Mouse (Mus musculus) kidney, adult 9 months (tissue): ENCODE measurements around the gene Txnrd1.

Experiments
- DNase-seq: peaks from one replicate; pipeline ENCODE4 v3.0.0; 2022

The Txnrd1 gene

DNA sequence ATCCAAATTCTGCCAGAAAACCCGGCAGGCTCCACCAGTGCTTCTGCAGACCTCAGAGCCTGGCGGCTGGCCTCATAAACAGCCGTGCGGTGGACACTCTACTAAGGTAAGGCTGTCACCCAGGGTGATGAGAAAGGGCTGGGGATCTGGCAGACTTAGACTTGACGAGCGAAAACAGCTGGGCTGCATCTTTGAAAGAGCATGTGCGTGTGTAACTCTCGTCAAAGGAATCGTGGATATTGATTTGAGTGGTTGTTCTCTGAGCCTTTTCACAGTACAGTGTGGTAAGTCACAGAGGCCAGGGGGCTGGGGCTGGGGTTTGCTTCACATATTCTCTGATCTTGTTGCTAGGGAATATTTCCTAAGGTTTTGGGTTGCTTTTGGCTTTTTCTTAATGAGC lies at the start of gene Txnrd1:
Gene Txnrd1, plus strand, starts transcription at position 26 of the 400 bp plus-strand sequence.
- no peak for DNase-seq

DNA sequence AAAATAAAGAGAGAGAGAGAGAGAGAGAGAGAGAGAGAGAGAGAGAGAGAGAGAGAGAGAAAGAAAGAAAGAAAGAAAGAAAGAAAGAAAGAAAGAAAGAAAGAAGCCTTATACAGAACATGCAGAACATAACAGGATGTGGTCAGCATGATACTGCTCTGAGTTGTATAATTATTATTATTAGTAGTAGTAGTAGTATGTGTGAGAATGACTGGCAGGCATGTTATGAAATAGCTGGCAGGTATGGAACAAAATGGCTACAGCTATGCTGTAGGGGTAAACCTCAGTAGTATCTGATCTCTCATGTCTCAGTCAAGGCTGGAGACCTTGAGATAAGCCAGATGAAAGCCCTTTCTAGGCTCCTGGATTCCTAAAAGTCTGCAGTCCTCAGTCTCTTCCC lies 44.6 kb upstream of the Txnrd1 start:
- no peak for DNase-seq

DNA sequence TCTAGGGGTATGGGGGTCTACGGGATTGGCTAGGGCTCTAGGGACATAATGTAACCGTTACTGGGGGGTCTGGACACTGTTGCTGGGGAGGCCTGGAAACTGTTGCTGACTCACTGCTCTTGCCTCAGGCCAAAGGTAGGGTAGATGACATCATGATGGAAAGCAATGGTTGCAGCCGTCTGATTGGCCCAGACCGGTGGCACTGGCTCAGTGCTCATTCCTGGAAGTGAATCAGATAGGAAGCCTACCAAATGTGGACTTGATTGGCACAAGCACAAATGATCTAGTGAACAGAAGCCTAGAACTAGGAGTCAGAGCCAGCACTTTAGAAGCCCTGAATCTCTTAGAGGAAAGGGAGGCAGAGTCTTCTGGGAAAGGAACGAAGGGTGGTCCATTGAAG lies 43.2 kb upstream of the Txnrd1 start:
- no peak for DNase-seq

DNA sequence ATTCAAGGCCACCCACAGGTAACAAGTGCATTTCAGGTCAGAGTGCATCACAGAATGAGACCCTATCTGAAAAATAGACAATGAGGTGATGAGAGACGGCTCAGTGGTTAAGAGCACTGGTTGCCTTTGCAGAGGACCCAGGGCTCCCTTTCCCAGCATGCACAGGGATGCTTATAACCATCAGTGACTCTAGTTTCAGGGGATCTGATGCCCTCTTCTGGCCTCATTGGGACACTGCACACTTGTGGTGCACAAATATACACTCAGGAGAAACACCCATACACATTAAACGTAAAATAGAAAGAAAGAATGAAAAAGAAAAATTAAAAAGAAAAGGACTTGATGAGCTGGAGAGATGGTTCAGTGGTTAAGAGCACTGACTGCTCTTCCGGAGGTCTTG lies 42.0 kb upstream of the Txnrd1 start:
- no peak for DNase-seq

DNA sequence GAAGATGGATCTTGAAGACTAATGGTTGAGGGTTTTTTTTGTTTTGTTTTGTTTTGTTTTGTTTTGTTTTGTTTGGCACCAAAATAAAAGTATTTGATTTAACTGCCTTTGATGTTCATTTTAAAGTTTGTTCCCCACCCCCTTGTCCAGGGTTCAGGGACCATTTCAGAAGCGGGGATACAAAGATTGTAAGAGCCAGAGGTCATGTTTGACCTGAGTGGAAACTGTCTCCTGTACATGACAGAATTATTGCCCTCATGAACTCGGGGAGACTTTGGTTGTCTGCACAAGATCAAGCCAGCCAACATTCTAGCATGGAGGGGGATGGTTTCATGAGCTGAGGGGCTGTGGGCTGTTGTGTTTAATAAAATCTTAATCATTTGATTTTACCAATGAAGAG lies 41.4 kb upstream of the Txnrd1 start:
- no peak for DNase-seq

DNA sequence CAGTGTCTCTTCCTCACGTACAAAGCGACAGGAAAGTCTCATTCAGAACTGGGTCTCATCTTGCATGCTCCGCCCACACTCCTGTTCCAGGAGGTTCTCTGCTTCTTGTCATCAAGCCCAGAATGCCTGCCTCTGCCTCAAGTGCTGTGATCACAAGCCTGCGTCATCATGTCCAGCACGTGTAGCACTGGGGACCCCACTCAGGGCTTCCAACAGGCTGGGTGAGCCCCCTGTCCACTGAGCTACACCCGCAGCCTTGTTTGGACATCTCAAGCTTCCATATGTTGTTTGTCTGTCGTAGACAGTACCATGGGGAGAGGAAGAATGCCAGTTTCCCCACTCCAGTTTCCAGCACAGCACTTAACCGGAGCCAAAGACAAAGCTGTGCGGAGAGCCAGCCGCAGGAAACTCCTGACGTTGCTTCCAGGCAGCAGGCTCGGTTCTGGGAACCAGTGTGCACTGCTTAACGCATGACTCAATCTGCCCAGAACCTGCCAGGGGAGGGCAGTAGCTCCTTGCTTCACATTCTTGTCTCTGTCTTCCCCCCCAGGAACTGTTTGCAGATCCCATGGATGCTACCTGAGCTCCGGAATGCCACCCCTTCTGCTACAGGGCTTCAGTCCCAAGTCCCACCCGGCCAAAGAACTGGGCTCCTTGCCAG lies 38.5 kb upstream of the Txnrd1 start:
- DNase-seq, result peak; percentile 74

DNA sequence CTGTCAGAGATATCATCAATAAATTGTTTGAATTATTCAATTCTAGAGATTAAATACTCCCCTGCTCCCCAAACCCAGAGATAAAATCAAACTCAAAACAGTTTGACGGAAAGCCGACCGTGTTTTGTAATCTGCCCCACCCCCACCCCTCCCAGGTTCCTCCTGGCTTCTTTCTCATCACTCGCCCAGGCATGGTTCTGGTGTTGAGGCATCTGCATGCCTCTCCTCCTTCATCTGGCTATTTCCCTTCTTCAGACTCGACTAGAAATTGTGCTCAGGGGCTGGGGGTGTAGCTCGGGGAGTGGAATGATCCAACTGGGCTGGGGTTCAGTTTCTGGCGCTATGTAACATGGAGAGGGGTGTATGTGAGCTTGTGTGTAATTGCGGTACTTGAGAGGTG lies 38.0 kb upstream of the Txnrd1 start:
- no peak for DNase-seq

DNA sequence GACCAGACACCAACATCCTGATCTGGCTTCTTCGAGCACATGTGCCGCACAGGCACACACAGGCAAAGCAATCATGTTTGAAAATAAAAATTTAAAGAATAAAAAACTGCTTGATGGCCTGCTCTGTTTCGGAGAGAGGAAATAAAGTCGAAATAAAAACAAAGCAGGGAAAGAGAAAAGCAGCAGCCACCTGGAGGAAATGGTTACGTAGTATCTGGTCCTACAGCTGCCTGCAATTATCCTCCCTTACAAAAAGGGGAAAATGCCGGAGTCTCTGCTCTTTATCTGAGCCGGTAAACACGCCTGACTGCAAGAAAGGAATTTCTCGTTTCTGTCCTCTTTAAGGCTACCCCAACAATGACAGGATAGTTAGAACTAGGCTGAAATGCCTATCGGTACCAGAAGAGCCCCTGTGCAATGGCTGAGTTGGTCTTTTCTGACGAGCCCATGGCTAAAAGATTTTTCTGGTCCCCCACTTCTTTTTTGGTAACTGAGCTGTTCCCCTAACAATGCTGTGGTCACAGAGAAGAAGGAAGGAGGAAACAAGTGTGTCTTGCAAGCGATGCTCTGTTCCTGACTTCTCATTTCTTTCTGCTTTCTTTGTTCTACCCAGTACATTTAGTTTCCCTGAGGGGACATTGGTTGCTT lies 37.2 kb upstream of the Txnrd1 start:
- DNase-seq, result no peak

DNA sequence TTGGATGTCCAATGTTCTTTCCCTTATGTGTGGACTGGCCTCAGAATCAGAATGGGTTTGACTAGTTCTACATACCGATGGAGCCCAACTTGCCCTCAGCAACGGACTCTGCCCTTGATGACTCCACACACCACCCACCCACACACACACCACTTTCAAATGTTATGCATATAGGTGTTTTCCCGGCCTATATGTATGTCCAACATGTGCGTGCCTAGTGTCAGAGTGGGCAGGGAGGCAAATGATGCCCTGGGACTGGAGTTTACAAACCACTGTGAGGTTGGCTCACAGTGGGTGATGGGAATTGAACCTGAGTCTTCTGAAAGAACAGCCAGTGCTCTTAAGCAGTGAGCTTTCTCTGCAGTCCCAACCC lies 36.6 kb upstream of the Txnrd1 start:
- no peak for DNase-seq

DNA sequence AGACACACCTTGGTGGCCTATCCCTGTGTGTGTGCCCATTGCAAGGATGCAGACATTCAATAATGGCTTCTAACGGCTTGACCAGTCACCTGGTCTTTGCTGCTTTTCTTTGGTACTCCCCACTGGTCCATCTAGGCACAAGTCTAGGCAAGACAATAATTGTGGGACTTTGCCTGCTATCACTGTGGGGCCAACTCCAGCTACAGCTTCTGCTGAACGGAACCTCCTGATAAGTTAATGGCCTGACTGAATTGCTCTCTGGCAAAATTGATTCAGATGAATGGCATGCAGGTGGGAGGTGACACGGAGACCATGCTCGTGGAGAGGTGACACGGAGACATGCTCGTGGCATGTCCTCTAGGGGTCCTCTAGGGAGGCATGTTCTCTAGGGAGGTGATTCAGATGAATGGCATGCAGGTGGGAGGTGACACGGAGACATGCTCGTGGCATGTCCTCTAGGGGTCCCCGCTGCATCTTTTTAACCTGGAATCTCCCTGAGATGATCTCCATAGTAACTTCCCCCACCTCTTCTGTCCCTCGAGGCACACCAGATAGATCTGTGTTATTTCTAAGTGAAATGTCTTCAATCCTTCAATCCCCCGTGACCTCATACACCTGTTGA lies 35.3 kb upstream of the Txnrd1 start:
- DNase-seq, result no peak

DNA sequence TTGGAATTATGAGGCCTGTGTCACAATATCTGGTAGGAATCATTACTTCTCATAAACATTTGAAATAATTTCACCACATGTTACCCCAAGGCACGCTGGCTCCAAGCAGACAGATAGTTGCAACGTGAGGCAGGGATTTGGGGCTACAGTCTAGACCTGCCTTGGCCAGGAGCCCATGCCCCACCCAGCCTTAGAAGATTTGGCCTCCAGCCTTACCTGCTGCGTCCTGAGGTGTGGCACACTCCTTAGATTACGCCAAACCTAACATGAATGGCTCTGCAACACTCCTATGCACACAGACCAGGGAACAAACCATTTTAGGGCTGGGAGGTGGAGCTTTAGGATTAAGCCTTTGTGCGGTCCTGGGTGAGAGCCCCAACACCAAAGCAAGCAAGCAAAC lies 33.7 kb upstream of the Txnrd1 start:
- no peak for DNase-seq

DNA sequence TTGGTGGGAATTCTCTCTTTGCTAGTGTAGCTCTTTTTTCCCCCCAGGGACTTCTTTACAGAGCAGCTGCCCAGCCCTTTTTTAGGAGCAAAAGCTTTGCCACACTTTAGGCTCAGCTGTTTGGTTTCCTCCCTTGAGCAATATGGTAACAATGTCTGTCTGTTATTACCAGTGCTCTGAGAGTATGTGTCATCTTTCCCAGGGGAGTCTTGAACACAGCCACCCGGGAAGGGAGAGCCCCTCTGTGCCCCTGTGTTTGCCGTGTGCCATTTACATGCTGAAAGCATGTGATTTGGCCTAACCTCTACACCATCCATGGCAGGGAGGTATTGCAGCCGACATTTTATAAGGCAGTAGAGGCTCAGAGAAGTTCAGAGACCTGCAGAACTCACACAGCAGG lies 29.4 kb upstream of the Txnrd1 start:
- no peak for DNase-seq

DNA sequence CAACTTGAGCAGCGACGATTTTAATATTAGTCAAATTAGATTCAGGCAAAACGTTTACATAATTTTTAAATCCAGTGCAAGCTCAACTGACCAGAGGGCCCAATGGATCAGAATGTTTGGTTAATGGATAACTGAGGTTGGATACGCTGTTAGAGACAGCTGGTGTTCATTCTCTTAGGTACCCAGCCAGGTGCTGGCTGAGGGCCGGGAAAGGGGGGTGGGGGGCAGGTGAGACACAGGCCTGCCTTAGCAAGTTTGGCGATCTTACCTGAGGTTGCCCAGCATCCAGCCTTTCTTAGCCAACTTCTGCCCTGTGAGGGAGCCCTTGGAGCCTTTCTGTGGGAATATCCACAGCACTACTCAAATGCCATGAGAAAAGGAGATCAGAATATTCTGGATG lies 28.6 kb upstream of the Txnrd1 start:
- peak; percentile 88 for DNase-seq

DNA sequence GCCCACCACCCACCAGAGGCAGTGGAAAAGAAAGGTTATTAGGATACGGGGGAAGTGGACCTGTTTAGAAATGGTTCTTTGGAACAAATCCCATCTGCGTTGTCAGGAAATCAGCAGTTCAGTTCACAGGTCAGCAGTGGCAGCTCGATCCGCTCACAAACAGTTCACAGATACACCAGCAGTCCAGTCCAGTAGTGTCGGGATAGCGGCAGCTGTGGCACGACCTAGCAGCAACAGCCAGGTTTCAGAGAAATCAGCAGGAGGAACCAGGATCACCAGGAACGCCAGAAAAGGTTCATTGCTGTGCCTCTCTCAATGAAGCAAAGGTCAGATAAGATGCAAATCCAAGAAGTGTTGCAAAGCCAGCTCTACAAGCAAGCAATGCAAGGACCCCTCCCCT lies 27.3 kb upstream of the Txnrd1 start:
- peak; percentile 47 for DNase-seq

DNA sequence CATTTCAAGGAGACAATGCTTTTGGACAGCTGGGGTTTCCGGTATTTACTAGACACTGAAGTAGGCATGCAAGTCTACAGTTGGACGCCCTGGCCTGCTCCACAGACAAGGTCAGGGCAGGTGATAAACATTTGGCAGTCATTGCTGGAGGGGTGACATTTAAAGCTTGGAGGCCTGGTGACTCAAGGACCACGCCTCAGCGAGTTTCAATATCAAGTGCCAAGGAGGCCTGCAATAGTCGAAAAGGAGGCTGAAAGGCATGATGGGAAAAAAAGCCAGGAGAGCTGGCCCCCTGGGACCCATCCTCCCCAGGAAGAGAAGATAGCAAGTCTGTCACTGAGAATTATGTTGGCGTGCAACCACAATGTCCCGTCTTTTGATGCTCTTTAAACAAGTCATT lies 26.5 kb upstream of the Txnrd1 start:
- peak; percentile 24 for DNase-seq

DNA sequence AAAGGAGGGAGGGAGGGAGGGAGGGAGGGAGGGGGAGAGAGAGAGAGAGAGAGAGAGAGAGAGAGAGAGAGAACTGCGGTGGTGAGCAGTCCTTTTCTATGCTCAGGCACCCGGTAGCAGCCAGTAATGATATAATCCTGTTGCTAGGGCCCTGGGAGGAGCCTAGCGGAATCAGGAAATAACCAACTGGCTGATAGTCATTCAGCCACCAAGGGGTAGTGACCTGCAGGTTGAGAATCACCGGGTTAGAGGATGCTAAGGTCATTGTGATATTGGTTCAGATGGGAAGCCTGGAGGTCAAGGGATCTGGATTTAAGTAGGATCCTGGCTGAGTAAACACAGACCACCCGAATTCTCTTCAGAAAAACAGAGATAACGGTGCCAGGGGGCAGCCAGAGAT lies 25.6 kb upstream of the Txnrd1 start:
- no peak for DNase-seq

DNA sequence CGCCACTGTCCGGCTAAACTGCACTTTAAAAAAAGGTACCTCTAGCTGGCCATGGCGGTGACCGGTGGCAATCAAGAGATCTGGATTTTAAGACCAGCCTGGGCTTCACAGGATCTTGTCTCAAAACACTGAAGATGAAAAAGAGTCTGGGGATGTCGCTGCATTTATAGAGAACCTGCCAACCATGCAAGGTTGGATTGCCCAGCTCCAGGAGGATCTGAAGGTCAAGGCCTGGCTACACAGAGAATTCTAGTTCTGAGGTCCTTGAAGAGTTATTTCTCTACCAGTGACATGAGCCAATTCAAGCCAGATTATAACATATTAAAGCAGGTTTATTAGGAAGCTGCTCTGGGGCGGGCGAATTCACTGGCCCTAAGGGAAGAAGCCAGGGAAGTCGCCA lies 24.9 kb upstream of the Txnrd1 start:
- DNase-seq, result no peak

DNA sequence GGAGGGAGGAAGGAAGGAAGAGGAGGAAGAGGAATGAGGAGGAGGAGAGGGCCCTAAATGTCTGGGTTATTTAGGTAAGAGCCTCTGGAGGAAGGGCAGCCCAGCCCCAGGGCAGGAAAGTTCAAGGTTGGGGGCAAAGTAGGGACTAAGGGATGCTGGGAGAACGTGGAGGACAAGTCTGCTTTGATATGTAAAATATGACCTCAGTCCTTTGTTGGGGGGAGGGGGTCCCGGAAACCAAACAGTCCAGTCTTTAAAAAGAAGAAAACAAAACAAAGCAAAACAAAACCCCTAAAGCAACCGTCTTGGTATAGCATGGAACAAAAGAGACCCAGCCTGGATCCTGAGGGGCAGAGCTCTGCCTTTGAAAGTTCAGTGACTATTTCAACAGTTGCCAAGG lies 24.4 kb upstream of the Txnrd1 start:
- no peak for DNase-seq

DNA sequence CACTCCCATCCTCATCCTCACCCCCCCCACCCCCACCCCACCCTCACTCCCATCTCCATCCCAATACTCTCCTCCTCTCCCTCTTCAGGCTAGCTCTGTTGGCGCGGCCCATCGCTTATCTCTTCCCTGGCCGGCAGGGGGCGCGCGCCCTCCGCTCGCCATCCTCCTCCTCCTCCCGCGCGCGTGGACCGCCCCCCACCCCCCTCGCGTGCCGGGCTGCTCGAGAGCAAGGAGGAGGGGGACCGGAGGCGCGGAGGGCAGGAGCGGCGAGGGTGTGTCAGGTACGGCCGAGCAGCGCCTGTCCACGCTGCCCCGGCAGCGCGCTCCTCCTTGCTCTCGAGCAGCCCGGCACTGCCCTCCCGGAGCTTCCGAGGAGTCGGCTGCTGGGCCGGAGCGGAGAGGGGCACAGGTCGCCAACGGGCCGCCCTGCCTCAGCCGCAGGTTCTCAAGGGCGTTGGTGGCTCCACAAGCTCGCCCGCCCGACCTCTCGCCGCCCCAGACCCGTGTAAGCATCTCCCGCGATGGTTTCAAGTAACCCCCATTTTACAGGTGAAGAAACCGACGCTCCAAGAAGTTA lies 21.8 kb upstream of the Txnrd1 start:
- DNase-seq, result peak; percentile 59

DNA sequence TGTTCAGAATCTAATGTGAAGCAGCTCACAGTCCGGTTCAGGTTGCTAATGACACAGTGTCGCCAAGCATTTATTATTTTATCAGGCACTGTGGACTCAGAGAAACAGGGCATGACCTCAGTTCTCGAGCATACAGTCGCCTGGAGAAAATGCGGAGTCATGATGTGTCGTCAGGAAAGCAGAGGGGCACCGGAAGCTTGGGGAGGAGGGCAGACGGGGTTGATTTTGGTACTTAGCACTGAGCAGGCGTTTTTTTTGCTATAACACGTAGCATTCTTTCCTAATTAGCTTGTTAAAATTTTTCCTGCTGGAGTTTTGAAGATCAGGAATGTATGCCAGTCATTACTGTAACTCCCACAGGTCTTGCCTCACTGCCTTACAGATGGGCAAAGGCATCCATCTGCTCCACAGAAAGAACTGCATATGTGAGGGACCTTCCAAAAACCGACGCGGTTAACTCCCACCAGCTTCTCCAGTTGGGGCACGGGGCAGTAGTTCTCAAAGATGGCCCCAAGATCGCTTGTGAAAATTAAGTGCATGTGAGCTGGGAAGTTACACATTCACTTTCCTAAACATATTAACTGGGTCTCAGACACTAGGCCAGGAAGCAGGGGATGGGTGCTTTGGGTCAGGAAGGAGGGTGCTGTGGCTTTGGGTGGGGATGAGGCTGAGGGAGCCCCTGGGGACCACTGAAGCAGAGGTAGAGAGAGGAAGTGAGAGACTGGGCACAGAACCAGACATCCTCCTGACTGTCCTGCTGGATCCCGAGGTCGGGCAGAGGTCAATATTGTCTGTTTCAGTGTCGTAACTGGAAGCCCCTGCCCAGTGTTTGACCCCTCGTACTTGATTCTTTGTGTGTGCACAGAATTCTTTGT lies 19.4 kb upstream of the Txnrd1 start:
- DNase-seq, result peak; percentile 67

DNA sequence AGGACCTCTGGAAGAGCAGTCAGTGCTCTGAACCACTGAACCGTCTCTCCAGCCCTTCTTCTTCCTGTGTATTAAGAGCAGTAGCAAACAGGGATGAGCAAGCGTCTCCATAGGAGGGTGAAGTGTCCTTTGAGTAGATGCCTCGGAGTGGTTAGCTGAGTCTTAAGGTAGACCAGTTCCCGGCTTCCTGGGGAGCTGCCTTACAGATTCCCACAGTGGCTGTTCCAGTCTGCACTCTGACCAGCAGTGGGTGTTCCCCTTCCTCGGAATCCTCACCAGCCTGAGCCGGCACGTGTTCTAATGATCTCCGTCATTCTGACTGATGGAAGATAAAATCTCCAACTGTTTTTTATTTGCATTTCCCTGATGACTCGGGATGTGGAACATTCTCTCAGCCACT lies 17.3 kb upstream of the Txnrd1 start:
- DNase-seq, result no peak

DNA sequence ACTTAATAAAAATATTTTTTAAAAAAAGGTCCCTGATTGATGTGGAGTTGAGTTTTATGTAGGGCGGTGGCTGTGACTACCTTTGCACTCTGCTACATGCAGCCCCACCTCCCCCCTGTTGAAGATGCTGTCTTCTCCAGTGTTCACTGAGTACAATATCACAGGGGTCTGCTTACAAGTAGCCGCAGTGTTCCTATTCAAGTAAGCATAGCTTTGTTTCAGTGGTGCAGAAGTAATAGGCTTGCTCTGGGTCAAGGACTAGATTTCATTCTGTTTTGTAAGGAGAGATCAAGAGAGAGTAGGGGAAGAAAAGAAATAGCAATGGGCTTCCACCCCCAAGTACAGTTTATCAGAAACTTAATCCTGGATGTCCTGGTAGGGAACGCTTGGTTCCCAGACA lies 16.2 kb upstream of the Txnrd1 start:
- no peak for DNase-seq

DNA sequence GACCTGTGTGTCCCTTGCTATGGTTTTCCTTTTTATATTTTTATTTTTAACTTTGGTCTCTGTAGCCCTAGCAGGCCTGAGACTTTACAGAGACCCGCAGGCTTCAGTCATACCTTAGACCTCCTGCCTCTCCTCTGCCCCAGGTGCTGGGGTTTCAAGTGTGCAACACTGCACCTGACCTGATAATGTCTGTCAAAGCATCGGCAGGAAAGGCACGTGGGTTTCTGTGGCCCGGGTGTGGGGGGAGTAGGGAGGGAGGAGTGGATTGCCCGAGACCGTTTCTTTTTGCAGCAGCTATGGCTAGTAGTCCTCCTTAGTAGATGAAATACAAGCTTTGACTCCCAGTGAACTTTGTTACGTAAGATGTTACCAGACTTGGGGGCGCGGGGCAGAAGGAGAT lies 15.8 kb upstream of the Txnrd1 start:
- peak; percentile 49 for DNase-seq
